Mouse (Mus musculus): ENCODE measurements around the gene Nup214.
A peak's percentile ranks its signal among the peaks of the same experiment; 100 is the strongest.

Gene Nup214

DNA sequence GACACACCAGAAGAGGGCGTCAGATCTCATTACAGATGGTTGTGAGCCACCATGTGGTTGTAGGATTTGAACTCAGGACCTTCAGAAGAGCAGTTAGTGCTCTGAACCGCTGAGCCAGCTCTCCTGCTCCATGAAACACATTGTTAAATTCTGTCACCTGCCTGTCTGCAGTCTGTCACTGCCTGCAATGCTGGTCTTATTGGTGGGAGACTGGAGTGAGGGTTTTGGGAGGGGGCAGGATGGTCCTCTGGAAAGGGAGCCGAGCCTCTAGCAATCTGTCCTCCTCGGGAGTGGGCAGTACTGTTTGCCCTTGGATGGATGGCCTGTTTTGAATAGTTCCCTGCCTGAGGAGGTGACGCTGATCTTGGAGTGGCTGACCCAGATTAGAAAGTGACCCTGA is 69.6 kb downstream of the Nup214 start:
- DNase-seq (ENCODE audit: inconsistent ontology term), result no peak

DNA sequence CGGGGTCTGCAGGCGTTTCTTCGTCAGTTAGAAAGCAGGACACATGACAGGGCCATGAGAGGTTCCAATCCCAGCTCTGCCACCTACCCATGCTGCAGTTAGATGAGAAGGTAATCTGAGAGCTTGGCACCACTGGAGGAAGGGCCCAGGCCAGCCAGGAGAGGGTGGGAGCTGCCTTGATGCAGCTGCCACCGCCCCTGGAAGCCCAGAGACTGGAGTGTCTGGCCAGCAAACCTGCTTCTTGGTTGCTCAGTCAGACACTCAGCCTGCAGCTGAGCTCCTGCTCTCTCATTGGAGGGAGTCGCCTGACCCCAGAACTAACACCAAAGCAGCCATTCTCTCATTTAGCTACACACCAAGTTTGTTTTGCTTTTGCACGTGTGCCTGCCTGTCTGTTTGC is 71.1 kb downstream of the Nup214 start:
- no peak for DNase-seq (ENCODE audit: inconsistent ontology term)

DNA sequence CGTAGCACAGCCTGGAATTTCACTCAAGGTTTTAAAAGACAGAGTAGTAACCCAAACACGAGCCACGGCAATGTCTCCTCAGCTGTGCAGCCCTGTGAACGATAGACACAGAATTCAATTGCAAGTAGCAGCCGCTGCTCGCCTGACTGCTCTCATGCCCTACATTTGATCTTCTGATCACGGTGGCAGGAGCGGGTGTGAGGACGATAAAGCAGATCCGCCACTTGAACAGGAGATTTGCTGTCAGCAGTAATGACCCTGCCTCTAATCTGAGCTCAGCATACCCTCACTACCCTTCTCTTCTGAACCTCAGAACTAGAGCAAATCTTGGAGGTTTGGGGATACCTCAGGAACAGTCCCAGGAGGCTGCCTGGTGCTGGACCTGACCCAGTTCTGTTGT is 71.8 kb downstream of the Nup214 start:
- no peak for DNase-seq (ENCODE audit: inconsistent ontology term)

DNA sequence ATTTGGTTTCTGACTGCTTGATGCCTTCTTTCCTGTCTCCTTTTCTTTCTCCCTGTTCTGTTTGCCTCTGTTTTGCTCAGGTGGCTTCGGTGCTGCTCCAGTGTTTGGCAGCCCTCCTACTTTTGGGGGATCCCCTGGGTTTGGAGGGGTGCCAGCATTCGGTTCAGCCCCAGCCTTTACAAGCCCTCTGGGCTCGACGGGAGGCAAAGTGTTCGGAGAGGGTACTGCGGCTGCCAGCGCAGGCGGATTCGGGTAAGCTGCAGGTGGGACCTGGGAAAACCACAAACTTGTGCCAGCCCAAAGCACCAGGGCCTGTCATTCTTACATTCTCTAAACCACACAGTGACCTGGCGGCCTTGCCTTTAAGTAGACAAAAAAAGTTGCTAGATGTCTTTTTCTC is 73.1 kb downstream of the Nup214 start:
- DNase-seq (ENCODE audit: inconsistent ontology term), result no peak

DNA sequence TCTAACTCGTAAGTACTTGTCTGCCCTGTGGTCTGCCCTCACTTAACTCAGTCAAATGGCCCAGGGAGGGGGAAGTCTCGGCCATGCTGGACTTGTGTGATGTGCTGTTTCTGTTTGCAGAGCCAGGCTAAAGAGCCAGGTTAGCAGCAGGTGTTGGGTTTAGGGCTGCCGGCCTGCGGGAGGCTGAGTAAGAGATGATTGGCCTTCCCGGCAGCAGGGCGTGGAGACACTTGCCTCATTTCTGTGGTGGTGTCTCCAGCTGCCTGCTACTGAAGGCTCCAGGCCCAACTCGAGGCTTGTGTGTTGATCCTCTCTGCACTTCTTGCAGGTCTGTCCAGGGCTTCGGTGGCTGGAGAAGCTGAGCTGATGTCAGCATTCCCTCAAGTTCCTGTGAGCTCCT is 77.6 kb downstream of the Nup214 start:
- no peak for DNase-seq (ENCODE audit: inconsistent ontology term)

DNA sequence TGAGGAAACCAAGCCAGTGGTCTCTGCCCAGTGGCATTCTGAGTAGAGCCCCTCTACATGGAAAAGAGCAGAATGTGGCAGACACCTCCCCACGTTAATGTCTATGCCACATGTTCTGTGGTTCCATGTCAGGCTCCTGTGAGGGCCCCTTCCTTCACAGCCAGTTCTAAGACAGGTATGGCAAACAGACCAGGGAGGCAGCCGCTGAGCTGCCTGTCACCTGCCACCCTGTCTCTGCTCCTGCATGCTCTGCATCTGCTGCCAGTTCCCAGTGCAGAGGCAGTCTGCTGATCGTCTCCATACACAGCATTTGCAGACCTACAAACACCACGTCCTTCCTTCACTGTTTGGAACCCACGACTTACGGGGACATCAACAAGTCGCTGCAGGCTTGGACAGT is 78.2 kb downstream of the Nup214 start:
- no peak for DNase-seq (ENCODE audit: inconsistent ontology term)

DNA sequence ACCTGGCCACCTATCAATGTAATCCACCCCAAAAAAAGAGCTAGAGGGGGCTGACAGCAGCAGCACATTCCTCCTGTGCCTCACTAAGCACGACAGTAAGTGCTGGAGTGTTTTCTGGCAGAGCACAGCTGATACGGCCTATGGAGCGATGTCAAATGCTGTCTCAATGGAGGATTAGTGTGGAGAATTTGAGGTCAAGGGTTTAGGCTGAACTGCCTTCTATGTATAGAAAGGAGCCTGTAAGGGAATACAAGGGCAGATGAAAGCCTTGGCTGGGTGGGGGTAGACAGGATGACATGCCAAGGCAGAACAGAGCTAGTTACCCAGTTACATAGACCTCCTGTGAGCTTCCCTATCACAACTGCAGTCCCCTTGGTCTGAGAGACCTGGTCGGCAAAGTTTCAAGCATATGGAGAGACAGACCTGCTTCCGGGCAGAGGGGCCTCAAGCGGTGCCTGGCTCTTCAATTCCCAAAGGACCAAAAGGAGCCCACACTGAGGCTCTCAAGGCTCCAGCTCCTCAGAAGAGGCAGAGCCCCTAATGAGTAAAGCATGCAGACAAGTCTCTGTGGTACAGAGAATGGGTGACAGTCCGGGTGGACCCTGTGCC is 81.2 kb downstream of the Nup214 start:
- no peak for DNase-seq (ENCODE audit: inconsistent ontology term)

DNA sequence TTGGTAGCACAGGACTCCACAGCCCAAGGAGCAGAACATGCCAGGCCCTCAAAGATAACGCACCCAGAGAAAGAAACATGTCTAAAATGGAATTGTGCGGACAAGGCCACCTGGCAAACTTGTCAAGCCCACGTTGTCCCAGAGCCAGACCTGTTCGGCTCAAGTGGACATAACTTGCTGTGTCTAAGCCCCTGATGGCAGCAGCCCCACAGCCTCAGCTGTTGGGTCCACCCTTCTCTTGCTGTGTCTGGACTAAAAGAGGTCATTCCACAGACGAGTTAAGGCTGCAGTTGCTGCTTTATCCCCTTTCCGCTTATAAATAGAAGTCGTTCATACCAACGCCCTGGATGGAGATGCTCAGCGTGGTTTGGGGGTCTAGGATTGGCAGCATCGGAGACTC is 82.3 kb downstream of the Nup214 start:
- DNase-seq (ENCODE audit: inconsistent ontology term), result no peak

DNA sequence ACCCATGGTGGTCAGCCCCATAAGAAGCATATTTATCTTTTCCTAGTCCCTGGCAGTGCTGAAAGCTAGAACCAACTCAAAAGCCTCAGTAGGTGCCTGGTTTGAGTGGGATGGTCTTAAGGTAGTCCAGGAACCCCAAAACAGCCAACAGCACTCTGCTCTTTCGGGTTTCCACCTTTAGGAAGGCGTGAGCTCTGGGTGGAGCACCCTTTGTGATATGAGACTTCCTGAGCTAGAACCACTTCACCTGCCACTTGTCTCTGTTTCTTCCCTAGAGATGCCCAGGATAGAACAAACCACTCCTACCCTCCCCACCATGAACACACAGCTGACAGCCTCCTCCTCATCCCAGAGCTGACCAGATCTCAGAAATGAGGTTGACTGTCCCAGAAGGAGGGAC is 83.1 kb downstream of the Nup214 start:
- DNase-seq (ENCODE audit: inconsistent ontology term), result no peak

DNA sequence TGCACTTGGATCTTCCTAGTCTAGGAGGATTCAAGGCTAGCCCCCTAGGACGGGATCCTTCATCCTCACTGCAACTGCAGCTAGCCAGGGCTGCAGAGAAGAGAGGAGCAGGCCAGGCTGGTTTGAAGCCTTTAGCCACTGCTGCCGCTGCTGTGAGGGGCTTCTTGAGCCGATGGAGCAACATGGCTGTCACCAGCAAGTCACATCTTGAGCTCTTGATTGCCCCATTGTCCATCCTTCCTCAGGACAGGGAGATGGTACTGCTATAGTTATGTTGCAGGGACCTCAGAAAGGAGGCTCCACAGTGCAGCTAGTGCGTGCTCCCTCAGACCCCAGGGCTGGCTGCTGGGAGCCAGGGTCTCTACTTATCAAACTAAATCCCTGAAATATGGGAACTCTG is 83.6 kb downstream of the Nup214 start:
- DNase-seq (ENCODE audit: inconsistent ontology term), result no peak

DNA sequence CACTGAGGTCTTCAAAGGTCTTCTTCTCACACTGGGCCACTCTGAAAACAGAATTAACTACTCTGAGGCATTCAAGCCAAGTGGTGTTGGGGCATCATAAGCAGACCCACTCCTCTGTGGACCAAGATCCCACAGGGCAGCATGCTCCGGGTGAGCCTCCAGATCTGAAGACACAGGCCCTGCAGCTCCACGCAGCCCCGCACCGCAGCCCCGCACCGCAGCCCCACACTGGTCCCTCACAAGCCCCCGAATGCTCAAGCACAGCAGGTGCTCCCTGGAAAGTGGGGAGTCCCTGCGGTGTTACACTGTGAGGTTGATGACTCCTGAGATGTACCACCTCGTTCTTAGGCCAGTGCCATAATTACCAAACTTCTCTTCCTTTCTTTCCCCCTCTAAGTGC is 84.0 kb downstream of the Nup214 start:
- no peak for DNase-seq (ENCODE audit: inconsistent ontology term)

DNA sequence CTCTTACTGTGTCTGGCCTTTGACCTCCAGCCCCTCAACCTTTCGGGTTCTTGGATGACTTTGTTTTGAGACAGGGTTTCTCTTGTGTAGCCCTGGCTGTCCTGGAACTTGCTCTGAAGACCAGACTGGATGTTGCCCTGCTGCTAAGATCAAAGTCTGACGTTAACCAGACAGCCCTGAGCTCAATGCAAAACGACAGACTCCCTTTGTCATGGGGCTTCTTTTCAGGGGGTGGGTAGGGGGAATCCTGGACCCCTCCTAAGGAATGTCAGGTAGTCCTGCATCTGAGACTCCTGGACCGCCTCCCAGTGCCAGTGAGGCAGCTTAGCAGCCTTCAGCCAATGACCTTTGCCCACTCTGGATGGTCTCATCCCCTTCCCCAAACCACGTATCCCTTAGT is 84.5 kb downstream of the Nup214 start:
- no peak for DNase-seq (ENCODE audit: inconsistent ontology term)

DNA sequence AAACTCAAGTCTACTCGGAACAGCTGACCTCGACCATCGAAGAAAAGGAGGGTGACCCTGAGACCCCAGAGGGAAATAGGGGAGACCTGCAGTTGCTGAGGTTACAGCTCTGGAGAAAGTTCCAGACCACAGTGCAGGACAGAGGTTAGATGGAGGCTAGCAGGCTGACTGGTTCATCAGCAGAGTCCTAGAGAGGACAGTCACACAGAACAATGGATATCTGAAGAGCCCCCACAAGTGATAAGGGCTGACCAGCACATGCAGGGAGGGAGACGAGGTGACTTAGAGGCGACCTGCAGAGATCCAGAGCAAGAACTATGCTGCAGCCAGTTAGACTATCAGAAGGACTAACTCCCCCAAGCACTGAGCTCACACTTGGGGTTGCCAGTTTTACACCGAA is 85.4 kb downstream of the Nup214 start:
- no peak for DNase-seq (ENCODE audit: inconsistent ontology term)

DNA sequence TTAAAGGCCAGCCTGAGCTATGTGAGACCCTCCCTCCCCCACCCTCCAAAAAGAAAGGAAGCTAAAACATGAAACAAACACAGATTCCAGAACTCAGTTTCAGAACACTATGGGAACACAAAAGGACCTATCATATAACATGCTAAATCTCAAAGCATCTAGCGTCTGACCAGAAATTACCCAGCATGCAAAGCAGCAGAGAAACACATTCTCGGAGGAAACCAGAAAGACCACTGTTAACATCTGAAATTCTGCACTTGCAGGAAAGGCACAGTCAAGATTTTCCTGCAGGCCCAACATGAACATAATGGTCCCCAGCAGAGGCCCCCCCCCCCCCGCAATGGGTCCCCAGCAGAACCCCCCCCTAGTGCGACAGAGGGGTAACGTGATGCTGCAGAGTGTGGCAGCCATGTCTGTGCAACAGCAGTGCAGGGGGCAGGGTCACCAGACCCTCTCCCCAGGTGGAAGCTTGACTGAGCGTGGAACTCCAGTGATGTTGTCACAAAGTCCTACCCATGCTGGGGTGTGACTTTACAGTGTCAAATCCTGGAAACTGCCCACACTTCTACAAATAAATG is 86.1 kb downstream of the Nup214 start:
- no peak for DNase-seq (ENCODE audit: inconsistent ontology term)

DNA sequence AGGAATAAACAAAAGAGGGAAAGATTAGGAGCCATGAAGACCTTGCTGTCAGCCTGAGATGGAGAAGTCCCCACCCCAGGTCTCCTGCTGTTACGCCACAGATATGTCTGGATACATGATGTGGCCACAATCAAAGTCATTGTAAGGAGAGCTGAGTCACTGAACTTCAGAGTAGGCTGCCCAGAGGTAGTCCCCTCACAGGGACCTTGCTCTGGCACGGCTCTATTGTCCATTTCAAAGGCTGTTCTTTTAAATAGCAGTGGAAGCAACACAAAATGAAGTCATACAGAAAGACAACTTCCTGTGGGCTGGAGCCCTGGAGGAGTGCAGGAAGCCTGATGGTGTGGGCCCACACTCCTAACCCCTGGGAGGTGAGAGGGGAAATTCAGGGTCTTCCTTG is 87.0 kb downstream of the Nup214 start:
- peak; percentile 14 for DNase-seq (ENCODE audit: inconsistent ontology term)

DNA sequence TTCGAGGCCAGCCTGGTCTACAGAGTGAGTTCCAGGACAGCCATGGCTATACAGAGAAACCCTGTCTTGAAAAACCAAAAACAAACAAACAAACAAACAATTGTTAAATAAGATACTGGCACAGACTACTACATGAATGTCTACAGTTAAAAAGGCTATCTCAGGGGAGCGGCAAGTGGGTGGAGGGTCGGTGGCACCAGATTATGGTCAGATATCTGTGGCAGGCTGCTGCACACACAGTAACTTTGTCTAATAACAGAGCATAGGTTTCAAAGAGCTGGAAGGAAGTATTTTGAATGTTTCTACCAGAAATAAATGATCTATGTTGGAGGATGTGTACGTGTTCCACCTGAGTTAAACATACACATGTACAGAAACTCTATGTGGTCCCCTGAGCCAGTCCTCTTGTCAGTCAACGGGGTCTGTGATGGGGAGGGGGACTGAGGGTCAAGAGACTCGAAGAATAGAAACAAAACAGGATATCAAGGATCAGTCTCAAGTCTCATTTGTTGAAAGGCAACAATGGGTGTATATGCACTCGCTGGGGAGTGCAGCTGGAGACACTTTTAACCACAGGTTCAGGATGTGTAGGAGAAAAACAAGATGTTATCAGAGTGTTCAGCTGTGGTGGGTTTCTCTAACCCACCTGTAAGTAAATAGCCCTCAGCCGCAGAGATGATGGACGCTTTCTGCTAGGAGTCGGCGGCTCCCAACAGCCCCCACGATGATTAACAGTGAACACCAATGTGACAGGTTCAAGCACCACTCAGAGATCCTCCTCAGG is 87.7 kb downstream of the Nup214 start:
- no peak for DNase-seq (ENCODE audit: inconsistent ontology term)

DNA sequence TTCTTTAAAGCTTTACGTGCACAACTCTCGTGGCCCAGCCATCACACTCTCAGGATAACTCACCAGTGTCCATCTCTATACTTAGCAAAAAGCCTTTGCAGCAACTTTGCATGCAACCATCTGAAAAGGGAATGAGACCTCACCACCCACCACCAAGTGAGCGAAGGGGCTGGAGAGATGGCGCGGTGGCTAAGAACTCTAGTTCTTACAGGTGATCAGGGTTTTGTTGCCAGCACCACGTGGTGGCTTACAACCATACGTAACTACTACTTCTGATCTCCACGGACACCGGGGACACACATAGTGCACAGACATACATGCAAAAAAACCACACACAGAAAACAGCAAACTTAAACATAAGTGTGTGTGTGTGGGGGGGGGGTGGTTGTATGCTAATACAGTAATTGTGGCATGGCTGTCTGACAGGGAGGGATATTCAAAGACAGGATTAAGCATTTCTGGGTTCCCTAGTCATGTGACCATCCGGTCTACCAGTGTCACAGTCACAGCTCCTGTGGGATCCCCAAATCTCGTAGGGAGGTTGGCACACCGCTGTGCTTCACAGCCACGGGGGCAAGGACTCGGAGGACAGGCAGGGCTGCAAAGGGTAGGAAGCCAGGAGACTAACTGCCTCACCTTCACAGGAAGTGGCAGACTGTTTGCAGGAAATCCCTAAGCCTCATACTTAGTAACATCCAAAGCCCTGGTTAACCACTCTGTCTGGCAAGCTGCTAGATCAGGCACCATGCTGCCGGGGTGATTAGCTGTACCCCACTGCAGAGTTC is 88.6 kb downstream of the Nup214 start:
- no peak for DNase-seq (ENCODE audit: inconsistent ontology term)

DNA sequence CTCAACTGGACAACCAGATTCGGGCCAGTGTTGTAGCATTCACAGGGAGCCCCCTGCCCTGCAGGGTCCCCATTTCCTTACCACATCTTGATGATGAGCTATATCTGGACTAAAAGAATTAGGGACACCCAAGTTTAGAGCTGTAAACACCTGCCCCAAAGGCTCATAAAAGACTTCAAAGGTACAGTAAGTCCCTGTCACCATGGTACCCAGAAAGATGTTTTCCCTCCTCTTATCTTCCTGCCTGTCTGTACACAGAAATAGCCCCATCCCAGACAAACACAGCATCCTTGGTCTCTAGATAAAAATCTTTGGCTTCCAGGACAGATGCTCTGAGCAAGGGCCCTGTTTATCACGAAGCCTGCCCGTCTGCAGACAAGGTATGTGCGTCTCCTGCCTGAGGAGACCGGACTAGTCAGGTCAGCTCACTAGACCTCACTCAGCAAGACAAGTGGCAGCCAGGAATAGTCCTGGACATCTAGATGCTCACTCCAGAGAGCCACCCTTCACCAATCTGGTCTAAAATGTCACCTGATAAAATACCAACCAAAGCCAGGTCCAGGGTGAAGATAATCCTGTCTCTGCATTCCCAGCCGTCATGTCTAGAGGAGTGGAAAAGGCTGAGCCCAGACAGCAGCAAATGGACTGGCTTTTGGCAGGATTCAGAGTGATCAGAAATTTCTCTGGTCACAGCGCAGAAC is 89.4 kb downstream of the Nup214 start:
- DNase-seq (ENCODE audit: inconsistent ontology term), result no peak

DNA sequence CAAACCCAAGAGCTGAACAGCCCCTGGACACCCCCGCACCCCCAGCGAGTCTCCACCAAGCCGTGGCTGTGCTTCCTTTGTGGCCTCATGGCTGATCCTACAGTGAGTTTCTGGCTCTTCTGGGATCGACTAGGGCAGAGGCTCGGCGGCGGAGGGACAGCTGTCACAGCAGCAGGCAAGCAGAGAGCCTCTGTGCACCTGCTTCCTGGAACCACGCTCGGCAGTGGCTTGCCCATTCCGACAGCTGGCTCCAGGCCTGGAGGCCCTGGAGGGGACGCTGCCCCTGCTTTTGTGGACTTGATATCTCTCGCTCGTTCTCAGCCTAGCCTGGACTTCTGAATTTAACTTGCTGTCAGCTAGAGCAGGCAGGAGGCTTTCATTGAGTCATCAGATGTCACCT is 90.7 kb downstream of the Nup214 start:
- no peak for DNase-seq (ENCODE audit: inconsistent ontology term)

DNA sequence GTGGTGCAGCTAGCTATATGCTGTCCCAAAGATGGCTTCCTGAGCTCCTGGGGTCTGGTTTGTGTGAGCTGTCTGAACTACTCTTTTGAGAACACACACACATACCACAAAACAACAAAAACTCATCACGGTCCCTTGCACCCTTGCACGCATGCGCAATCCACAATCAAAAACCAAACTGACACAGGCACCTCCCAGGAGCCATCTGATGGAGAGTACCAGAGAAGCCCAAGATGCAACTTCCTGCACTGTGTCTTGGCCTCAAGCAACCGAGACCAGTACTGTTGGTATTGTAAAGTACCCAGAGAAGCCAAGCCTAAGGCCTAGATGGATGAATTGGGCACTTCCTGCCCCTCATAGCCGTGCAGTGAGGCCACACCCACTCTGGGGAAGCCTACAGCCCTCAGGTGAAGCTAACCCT is 91.1 kb downstream of the Nup214 start:
- DNase-seq (ENCODE audit: inconsistent ontology term), result no peak

DNA sequence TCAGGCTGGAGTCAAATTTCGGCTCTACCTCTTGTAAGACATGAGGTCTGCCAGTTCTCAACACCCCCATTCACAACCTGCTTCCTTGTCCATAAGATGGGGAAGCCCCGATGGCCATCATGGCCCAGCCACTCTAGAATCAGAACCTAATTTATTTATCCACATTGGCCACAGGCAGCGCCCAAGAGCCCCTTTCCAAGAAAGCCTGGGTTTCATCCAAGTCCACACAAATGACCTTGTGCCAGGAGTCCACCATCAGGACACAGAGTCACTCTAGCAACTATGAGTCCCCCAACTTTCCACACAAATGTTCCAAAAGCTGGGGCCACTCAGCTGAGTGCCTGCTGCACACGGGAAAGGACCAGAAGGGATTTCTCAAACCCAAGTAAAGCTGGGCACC is 91.8 kb downstream of the Nup214 start:
- DNase-seq (ENCODE audit: inconsistent ontology term), result no peak

All from Muller cell, postnatal 12 days (primary cell).